Mouse (Mus musculus): ENCODE results near the gene Nup214. TPM values are rescaled to one million over a fixed set of nuclear protein-coding genes. Genes with fewer than 3 reads are reported as not detected.

The Nup214 gene
- polyA plus RNA-seq, 1 experiment, result 80.0 TPM

- no peak overlapping the region for H3K4me3 ChIP-seq (replicated peaks; ENCODE audit: control insufficient read depth, low read depth, low read length)
- no peak overlapping the region for H3K27ac ChIP-seq (ENCODE audit: control insufficient read depth, insufficient read depth, low read depth, low read length, poor library complexity)
- TF ChIP-seq POLR2A (IDR thresholded peaks at IDR 0.05; ENCODE audit: borderline replicate concordance, control insufficient read depth, low read depth, low read length) (no peak), CTCF (IDR thresholded peaks at IDR 0.05; ENCODE audit: control insufficient read depth, insufficient read depth, low read length) (no peak)
- WGBS, result 93% methylated on average over 7 of the region's 7 CpGs
- peaks cover 3% of the 10 kb centered on the region; the same call in 1 of the 2 replicates for H3K4me1 ChIP-seq (ENCODE audit: control insufficient read depth, insufficient read depth, low read length)
Observed at GRCm38 (mm10) chr2:32052418-32052817, 78.2 kb downstream of the Nup214 start.

GRCm38 (mm10) chr2:32055357-32055965 lies 81.2 kb downstream of the Nup214 start:
- Histone ChIP-seq H3K4me3 (replicated peaks; ENCODE audit: control insufficient read depth, low read depth, low read length) (no peak overlapping the region), H3K27ac (ENCODE audit: control insufficient read depth, insufficient read depth, low read depth, low read length, poor library complexity) (no peak overlapping the region), H3K4me1 (ENCODE audit: control insufficient read depth, insufficient read depth, low read length) (peaks cover 4% of the 10 kb centered on the region; the same call in 1 of the 2 replicates)
- WGBS, result 77% methylated on average over 7 of the region's 7 CpGs
- no peak for TF ChIP-seq POLR2A (IDR thresholded peaks at IDR 0.05; ENCODE audit: borderline replicate concordance, control insufficient read depth, low read depth, low read length)
- no peak for TF ChIP-seq CTCF (IDR thresholded peaks at IDR 0.05; ENCODE audit: control insufficient read depth, insufficient read depth, low read length)

GRCm38 (mm10) chr2:32056524-32056923 lies 82.3 kb downstream of the Nup214 start:
- 86% methylated on average over 10 of the region's 10 CpGs for WGBS
- no peak for TF ChIP-seq POLR2A (IDR thresholded peaks at IDR 0.05; ENCODE audit: borderline replicate concordance, control insufficient read depth, low read depth, low read length)
- TF ChIP-seq CTCF (IDR thresholded peaks at IDR 0.05; ENCODE audit: control insufficient read depth, insufficient read depth, low read length), result no peak
- H3K27ac ChIP-seq (ENCODE audit: control insufficient read depth, insufficient read depth, low read depth, low read length, poor library complexity), result no peak overlapping the region; the same call in 1 of the 2 replicates
- peaks cover 8% of the 10 kb centered on the region for H3K4me1 ChIP-seq (ENCODE audit: control insufficient read depth, insufficient read depth, low read length)
- no peak overlapping the region for H3K4me3 ChIP-seq (replicated peaks; ENCODE audit: control insufficient read depth, low read depth, low read length)

- TF ChIP-seq CTCF (IDR thresholded peaks at IDR 0.05; ENCODE audit: control insufficient read depth, insufficient read depth, low read length), result no peak
- no peak for TF ChIP-seq POLR2A (IDR thresholded peaks at IDR 0.05; ENCODE audit: borderline replicate concordance, control insufficient read depth, low read depth, low read length)
- 43% methylated on average over 2 of the region's 2 CpGs for WGBS
- Histone ChIP-seq H3K27ac (ENCODE audit: control insufficient read depth, insufficient read depth, low read depth, low read length, poor library complexity) (peak overlapping the region; percentile 9; the same call in 1 of the 2 replicates), H3K4me3 (replicated peaks; ENCODE audit: control insufficient read depth, low read depth, low read length) (no peak overlapping the region), H3K4me1 (ENCODE audit: control insufficient read depth, insufficient read depth, low read length) (peaks cover 8% of the 10 kb centered on the region)
Observed at GRCm38 (mm10) chr2:32057360-32057759, 83.1 kb downstream of the Nup214 start.

GRCm38 (mm10) chr2:32057794-32058193 lies 83.6 kb downstream of the Nup214 start:
- H3K4me3 ChIP-seq (replicated peaks; ENCODE audit: control insufficient read depth, low read depth, low read length), result no peak overlapping the region
- H3K4me1 ChIP-seq (ENCODE audit: control insufficient read depth, insufficient read depth, low read length), result peaks cover 9% of the 10 kb centered on the region
- peak overlapping the region; percentile 9; the same call in 1 of the 2 replicates for H3K27ac ChIP-seq (ENCODE audit: control insufficient read depth, insufficient read depth, low read depth, low read length, poor library complexity)
- 81% methylated on average over 4 of the region's 4 CpGs for WGBS
- TF ChIP-seq POLR2A (IDR thresholded peaks at IDR 0.05; ENCODE audit: borderline replicate concordance, control insufficient read depth, low read depth, low read length) (no peak), CTCF (IDR thresholded peaks at IDR 0.05; ENCODE audit: control insufficient read depth, insufficient read depth, low read length) (no peak)

GRCm38 (mm10) chr2:32058241-32058640 lies 84.0 kb downstream of the Nup214 start:
- no peak overlapping the region for H3K4me3 ChIP-seq (replicated peaks; ENCODE audit: control insufficient read depth, low read depth, low read length)
- no peak overlapping the region for H3K27ac ChIP-seq (ENCODE audit: control insufficient read depth, insufficient read depth, low read depth, low read length, poor library complexity)
- peaks cover 11% of the 10 kb centered on the region for H3K4me1 ChIP-seq (ENCODE audit: control insufficient read depth, insufficient read depth, low read length)
- WGBS, result 86% methylated on average over 9 of the region's 9 CpGs
- TF ChIP-seq POLR2A (IDR thresholded peaks at IDR 0.05; ENCODE audit: borderline replicate concordance, control insufficient read depth, low read depth, low read length) (no peak), CTCF (IDR thresholded peaks at IDR 0.05; ENCODE audit: control insufficient read depth, insufficient read depth, low read length) (no peak)

- H3K27ac ChIP-seq (ENCODE audit: control insufficient read depth, insufficient read depth, low read depth, low read length, poor library complexity), result no peak overlapping the region
- WGBS, result 71% methylated on average over 5 of the region's 5 CpGs
- TF ChIP-seq CTCF (IDR thresholded peaks at IDR 0.05; ENCODE audit: control insufficient read depth, insufficient read depth, low read length), result no peak
- no peak for TF ChIP-seq POLR2A (IDR thresholded peaks at IDR 0.05; ENCODE audit: borderline replicate concordance, control insufficient read depth, low read depth, low read length)
- no peak overlapping the region for H3K4me3 ChIP-seq (replicated peaks; ENCODE audit: control insufficient read depth, low read depth, low read length)
- H3K4me1 ChIP-seq (ENCODE audit: control insufficient read depth, insufficient read depth, low read length), result peaks cover 13% of the 10 kb centered on the region
Observed at GRCm38 (mm10) chr2:32058716-32059115, 84.5 kb downstream of the Nup214 start.

- TF ChIP-seq POLR2A (IDR thresholded peaks at IDR 0.05; ENCODE audit: borderline replicate concordance, control insufficient read depth, low read depth, low read length) (no peak), CTCF (IDR thresholded peaks at IDR 0.05; ENCODE audit: control insufficient read depth, insufficient read depth, low read length) (no peak)
- WGBS, result 76% methylated on average over 6 of the region's 6 CpGs
- H3K4me1 ChIP-seq (ENCODE audit: control insufficient read depth, insufficient read depth, low read length), result peaks cover 13% of the 10 kb centered on the region
- no peak overlapping the region for H3K27ac ChIP-seq (ENCODE audit: control insufficient read depth, insufficient read depth, low read depth, low read length, poor library complexity)
- H3K4me3 ChIP-seq (replicated peaks; ENCODE audit: control insufficient read depth, low read depth, low read length), result no peak overlapping the region
Observed at GRCm38 (mm10) chr2:32059613-32060012, 85.4 kb downstream of the Nup214 start.
